Mouse (Mus musculus) megakaryocyte, embryonic 14.5 days (primary cell): ENCODE results near the gene Gm28042. TPM values are rescaled to one million over a fixed set of nuclear protein-coding genes. Genes with fewer than 3 reads are reported as not detected.

ENCODE experiments used
- H3K27me3 ChIP-seq: replicated peaks from 2 replicates; pipeline ENCODE3; 2012; ENCODE audit warnings: inconsistent platforms
- H3K36me3 ChIP-seq: replicated peaks from 2 replicates; pipeline ENCODE3; 2012; ENCODE audit warnings: low read length, inconsistent platforms, mixed read lengths
- H3K4me1 ChIP-seq: 2 replicates; pipeline ENCODE4 v1.6.1; 2012; ENCODE audit warnings: inconsistent platforms
- H3K4me3 ChIP-seq: replicated peaks from 2 replicates; pipeline ENCODE3; 2012; ENCODE audit warnings: moderate library complexity, mild to moderate bottlenecking, inconsistent platforms
- H3K9me3 ChIP-seq: 2 replicates; pipeline ENCODE4 v1.6.1; 2012; ENCODE audit warnings: inconsistent platforms
- FLI1 ChIP-seq: IDR thresholded peaks from 2 replicates; pipeline ENCODE4 v1.6.1; 2012; ENCODE audit warnings: low read length, inconsistent platforms, mixed read lengths
- GATA1 ChIP-seq: IDR thresholded peaks from 3 replicates; pipeline ENCODE4 v1.6.1; 2012; ENCODE audit warnings: mixed read lengths, low read length, inconsistent platforms, borderline replicate concordance
- polyA plus RNA-seq: library from polyadenylated mRNA; stranded (reverse); fragments of >175 nt; gene quantifications from 2 replicates; pipeline ENCODE4 v1.2.3, GENCODE M21; 2012; ENCODE audit warnings: low replicate concordance; ENCODE audit not compliant: insufficient read depth

The Gm28042 gene
- polyA plus RNA-seq, 1 experiment, result 0.16 TPM

DNA sequence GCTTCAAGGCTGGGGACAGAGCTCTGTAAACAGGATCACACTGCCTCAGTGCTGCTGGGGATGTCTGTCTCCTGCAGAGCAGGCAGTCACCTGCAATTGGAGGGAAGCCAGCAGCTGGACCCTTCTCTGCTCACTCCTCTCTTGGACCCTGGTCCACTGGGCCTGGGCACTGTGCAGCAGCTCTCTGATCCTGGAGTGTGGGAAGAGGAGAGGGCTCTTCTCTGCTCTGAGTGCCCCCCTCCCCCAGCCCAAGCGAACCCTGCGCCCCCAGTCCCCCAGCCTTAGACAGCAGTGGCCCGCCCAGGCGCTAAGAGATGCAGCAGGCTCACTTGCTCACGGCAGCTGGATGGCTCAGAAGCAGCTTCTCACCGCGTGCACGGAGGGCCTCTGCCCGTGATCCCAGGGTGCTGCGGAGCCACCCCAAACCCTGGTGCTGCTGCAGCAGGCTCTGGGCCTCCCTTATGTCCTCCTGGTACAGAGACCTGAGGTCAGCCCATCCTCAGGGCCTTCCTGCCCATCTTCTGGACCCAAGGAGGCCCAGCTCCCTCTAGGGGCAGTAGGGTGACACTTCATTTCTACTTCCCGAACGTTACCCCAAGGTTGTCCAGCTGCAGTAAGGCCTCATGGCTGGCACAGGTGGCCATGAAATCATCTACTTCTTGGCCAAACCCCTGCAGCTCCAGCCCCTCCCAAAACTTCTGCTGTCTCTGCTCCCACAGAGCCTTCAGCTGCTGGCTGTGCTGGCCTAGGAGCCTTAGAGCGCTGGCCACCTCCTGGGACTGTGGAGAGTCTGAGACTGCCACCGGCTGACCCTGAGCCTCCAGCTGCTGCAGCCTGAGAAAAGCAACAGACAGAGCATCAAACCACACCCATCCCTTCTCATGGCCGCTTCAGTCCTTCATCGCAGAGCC is 41.5 kb downstream of the Gm28042 start:
- Histone ChIP-seq H3K4me3 (no peak overlapping the region), H3K9me3 (no peaks in the 10 kb centered on the region), H3K36me3 (no peaks in the 10 kb centered on the region), H3K27me3 (peaks cover 77% of the 10 kb centered on the region), H3K4me1 (peaks cover 19% of the 10 kb centered on the region)
- TF ChIP-seq GATA1 (no peak), FLI1 (no peak)

- no peaks in the 10 kb centered on the region for H3K9me3 ChIP-seq
- H3K27me3 ChIP-seq, result peaks cover 77% of the 10 kb centered on the region
- H3K4me1 ChIP-seq, result peaks cover 19% of the 10 kb centered on the region
- H3K4me3 ChIP-seq, result peak overlapping the region; percentile 42
- no peaks in the 10 kb centered on the region for H3K36me3 ChIP-seq
- TF ChIP-seq GATA1, result no peak
- no peak for TF ChIP-seq FLI1
Observed at GRCm38 (mm10) chr2:120069466-120069990, 42.2 kb downstream of the Gm28042 start.

DNA sequence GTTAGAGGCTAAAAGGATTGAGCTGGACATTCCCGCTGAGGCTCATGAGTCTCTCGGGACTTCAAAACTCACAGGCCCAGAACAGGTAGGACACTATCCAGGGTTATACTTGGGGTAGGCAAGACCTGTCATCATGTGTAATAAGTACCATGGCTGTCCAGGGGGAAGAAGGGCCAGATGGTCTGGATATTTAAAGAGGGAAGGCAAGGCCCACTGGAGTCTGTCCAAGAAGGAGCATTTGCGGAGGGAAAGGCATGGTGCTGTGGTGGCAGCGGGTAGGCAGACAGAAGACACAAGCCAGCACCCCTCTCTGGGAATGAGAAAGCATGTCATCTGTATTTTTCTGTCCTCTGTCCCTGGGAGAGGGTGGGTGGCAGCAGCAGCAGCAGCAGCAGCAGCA is 46.8 kb downstream of the Gm28042 start:
- no peaks in the 10 kb centered on the region for H3K9me3 ChIP-seq
- H3K27me3 ChIP-seq, result peaks cover 73% of the 10 kb centered on the region
- TF ChIP-seq GATA1 (no peak), FLI1 (no peak)
- H3K4me3 ChIP-seq, result no peak overlapping the region
- H3K4me1 ChIP-seq, result peaks cover 30% of the 10 kb centered on the region
- H3K36me3 ChIP-seq, result no peaks in the 10 kb centered on the region

- TF ChIP-seq FLI1 (no peak), GATA1 (no peak)
- Histone ChIP-seq H3K4me3 (peak overlapping the region; percentile 62), H3K36me3 (no peaks in the 10 kb centered on the region), H3K4me1 (peaks cover 15% of the 10 kb centered on the region), H3K9me3 (no peaks in the 10 kb centered on the region), H3K27me3 (peaks cover 79% of the 10 kb centered on the region)
Observed at GRCm38 (mm10) chr2:120076076-120076705, 48.9 kb downstream of the Gm28042 start.

- peaks cover 29% of the 10 kb centered on the region for H3K4me1 ChIP-seq
- H3K27me3 ChIP-seq, result peaks cover 29% of the 10 kb centered on the region
- no peak overlapping the region for H3K4me3 ChIP-seq
- H3K36me3 ChIP-seq, result peaks cover 26% of the 10 kb centered on the region
- peaks cover 8% of the 10 kb centered on the region; the same call in 1 of the 2 replicates for H3K9me3 ChIP-seq
- no peak for TF ChIP-seq GATA1
- TF ChIP-seq FLI1, result no peak
Observed at GRCm38 (mm10) chr2:120082416-120082815, 55.1 kb downstream of the Gm28042 start.

DNA sequence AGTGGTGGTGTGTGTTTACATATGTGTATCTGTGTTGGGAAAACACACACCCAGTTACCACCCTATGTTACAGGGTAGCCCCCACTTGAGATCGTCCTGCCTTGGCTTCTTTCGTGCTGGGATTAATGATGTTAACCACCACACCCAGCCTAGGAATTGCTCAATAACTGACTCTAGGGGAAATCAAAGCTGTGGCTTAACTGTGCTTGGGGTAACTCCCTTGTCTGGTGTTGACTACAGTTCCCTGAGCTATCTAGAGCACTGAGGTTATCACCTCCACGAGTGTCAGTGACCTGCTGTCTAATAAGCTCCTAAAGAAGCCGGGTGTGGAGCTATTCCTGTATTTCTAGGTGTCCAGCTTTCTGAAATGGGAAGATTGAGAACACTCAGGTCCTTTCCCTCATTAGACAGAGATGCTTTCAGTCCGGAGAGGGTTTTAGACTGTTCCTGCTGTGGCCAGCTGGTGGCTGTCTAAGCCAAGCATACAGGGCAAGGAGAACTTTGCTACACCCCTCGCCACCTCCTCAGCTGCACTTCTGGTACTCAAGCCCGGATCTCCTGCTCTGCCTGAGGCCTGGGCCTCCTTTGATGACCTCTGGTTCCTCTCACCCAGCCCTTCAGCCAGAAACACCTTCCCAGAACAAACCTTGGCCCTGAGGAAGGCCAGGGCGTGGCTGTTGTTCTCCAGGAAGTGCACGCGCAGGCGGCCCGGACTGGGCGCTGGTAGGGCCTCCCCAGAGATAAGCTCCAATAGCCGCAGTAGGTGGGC is 57.5 kb downstream of the Gm28042 start:
- H3K36me3 ChIP-seq, result peaks cover 49% of the 10 kb centered on the region
- no peak for TF ChIP-seq GATA1
- no peak for TF ChIP-seq FLI1
- H3K9me3 ChIP-seq, result peaks cover 9% of the 10 kb centered on the region; the same call in 1 of the 2 replicates
- H3K4me1 ChIP-seq, result peaks cover 33% of the 10 kb centered on the region
- peaks cover 14% of the 10 kb centered on the region for H3K27me3 ChIP-seq
- H3K4me3 ChIP-seq, result no peak overlapping the region

GRCm38 (mm10) chr2:120086038-120086437 is 58.7 kb downstream of the Gm28042 start:
- H3K4me3 ChIP-seq, result no peak overlapping the region
- peaks cover 62% of the 10 kb centered on the region for H3K36me3 ChIP-seq
- H3K9me3 ChIP-seq, result peaks cover 9% of the 10 kb centered on the region; the same call in 1 of the 2 replicates
- H3K27me3 ChIP-seq, result peaks cover 4% of the 10 kb centered on the region
- peaks cover 41% of the 10 kb centered on the region for H3K4me1 ChIP-seq
- no peak for TF ChIP-seq GATA1
- no peak for TF ChIP-seq FLI1

DNA sequence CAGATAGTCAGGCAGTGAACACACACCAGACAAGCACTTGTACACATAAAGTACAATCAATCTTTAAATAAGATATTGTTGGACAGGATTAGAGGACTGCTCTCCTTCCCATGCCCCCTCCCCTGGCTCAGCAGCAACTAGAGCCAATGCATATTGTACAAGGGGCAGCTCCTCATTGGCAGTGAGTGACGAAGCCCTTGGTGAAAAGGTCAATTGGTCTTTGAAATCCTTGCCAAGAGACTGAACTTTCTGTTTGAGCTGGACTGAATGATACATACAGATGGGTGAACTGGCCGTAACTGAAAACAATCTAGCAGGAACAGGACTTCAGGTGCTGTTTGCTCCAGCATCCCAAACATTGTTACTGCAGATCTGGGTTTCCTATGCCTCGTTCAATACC is 60.1 kb downstream of the Gm28042 start:
- Histone ChIP-seq H3K4me1 (peaks cover 49% of the 10 kb centered on the region), H3K36me3 (peaks cover 74% of the 10 kb centered on the region), H3K4me3 (no peak overlapping the region), H3K9me3 (0 out of 2 replicates have a peak, but pooled peaks cover 3% of the 10 kb centered on the region), H3K27me3 (no peaks in the 10 kb centered on the region)
- TF ChIP-seq GATA1 (no peak), FLI1 (no peak)

DNA sequence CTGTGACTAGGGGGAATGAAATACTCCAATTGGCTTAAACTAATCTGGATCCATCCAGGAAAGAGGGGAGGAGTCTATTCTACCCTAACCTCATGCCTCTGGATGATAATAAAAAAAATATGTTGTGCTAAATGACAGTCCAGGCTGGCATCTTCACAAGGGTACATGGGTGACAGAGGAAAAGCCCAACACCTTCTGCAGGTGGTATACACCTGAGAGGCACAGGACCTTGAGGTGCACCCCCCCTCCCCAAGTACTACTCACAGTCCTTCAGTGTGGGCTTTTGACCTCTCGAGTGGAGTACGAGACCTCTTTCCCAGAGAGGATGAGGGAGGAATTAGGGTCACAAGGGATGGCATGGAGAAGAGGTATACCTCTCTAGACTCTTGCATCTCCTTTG is 60.6 kb downstream of the Gm28042 start:
- H3K4me1 ChIP-seq, result peaks cover 54% of the 10 kb centered on the region
- no peak overlapping the region for H3K4me3 ChIP-seq
- no peaks in the 10 kb centered on the region for H3K27me3 ChIP-seq
- H3K9me3 ChIP-seq, result 0 out of 2 replicates have a peak, but pooled peaks cover 3% of the 10 kb centered on the region
- TF ChIP-seq FLI1, result no peak
- TF ChIP-seq GATA1, result no peak
- peaks cover 76% of the 10 kb centered on the region for H3K36me3 ChIP-seq
